In genomic region chr5:19226866-19227243, GRCm38 (mm10) we compare ENCODE assay signal across 8 mouse cellular contexts. TPM values are rescaled to one million over a fixed set of nuclear protein-coding genes. Genes with fewer than 3 reads are reported as not detected.
A peak's percentile ranks its signal among the peaks of the same experiment; 100 is the strongest.
DNase-seq lines count a peak whose midpoint lies in the region; ATAC-seq and TF ChIP-seq lines count a peak whose summit lies in the region.

Magi2 (plus strand) TSS chr5:19227036.

- TF ChIP-seq EP300 in stomach, postnatal 0 days (optimal IDR thresholded peaks at IDR 0.05): no peak

- WGBS in limb, embryonic 11.5 days: 0% methylated on average over 18 of the region's 26 CpGs
- 1% methylated on average over 18 of the region's 26 CpGs for WGBS in stomach, postnatal 0 days

- DNase-seq in gastrocnemius, adult 2 months: no peak
- no peak for DNase-seq in gastrocnemius, postnatal 36 days
- no peak for DNase-seq in testis, postnatal 14 days (ENCODE audit: low spot score)
- no peak for DNase-seq in limb, embryonic 11.5 days (ENCODE audit: low spot score)
- DNase-seq in stomach, postnatal 0 days (ENCODE audit: low spot score): no peak
- no peak for DNase-seq in adrenal gland, postnatal 10 days

- H3K4me1 ChIP-seq in testis, adult 2 months (ENCODE audit: control insufficient read depth, insufficient read depth, low read length): peaks cover 26% of the 10 kb centered on the region
- H3K4me1 ChIP-seq in limb, embryonic 11.5 days (ENCODE audit: control insufficient read depth, insufficient read depth, low read length): peaks cover 4% of the 10 kb centered on the region; the same call in 1 of the 2 replicates
- H3K4me1 ChIP-seq in stomach, postnatal 0 days (replicated peaks; ENCODE audit: control insufficient read depth, insufficient read depth): peaks cover 2% of the 10 kb centered on the region; the same call in 1 of the 2 replicates

- peak; percentile 62; the same call in 1 of the 2 replicates for TF ChIP-seq POLR2A in testis, adult 2 months (IDR thresholded peaks at IDR 0.05; ENCODE audit: control insufficient read depth, low read depth, low read length)

- intact Hi-C loops in gastrocnemius, adult 2 months (cut with DNase I): no loop called here
- intact Hi-C loops in gastrocnemius, postnatal 36 days (cut with DNase I): no loop called here

- H3K36me3 ChIP-seq in testis, adult 2 months (ENCODE audit: control insufficient read depth, insufficient read depth, low read length): no peaks in the 10 kb centered on the region
- H3K36me3 ChIP-seq in limb, embryonic 11.5 days (ENCODE audit: control insufficient read depth, insufficient read depth, low read length): no peaks in the 10 kb centered on the region
- H3K36me3 ChIP-seq in stomach, postnatal 0 days (ENCODE audit: control insufficient read depth, insufficient read depth, low read length): no peaks in the 10 kb centered on the region

- no peak; the same call in 1 of the 2 replicates for ATAC-seq in limb, embryonic 11.5 days (ENCODE audit: insufficient number of reproducible peaks, low FRiP score, low TSS enrichment, low read depth)
- no peak; the same call in 1 of the 2 replicates for ATAC-seq in stomach, postnatal 0 days (ENCODE audit: low FRiP score, low TSS enrichment)
- ATAC-seq in inflammation-experienced regulatory T-cells, adult 6 months: no peak

- no peak for TF ChIP-seq CTCF in gastrocnemius, adult 2 months (IDR thresholded peaks at IDR 0.05)
- no peak for TF ChIP-seq CTCF in testis, adult 2 months (IDR thresholded peaks at IDR 0.05; ENCODE audit: control insufficient read depth, insufficient read depth, insufficient replicate concordance, low read depth, low read length)
- TF ChIP-seq CTCF in stomach, postnatal 0 days (IDR thresholded peaks at IDR 0.05; ENCODE audit: low read depth): no peak

- peak within 1 kb of the TSS; percentile 79 for H3K9ac ChIP-seq in limb, embryonic 11.5 days (ENCODE audit: low read length)
- peak within 1 kb of the TSS; percentile 65 for H3K9ac ChIP-seq in stomach, postnatal 0 days (ENCODE audit: low read length)

- H3K27ac ChIP-seq in gastrocnemius, adult 2 months: peak within 1 kb of the TSS; percentile 80
- peak within 1 kb of the TSS; percentile 91 for H3K27ac ChIP-seq in testis, adult 2 months (ENCODE audit: control insufficient read depth, insufficient read depth, low read depth, low read length)
- H3K27ac ChIP-seq in limb, embryonic 11.5 days (replicated peaks; ENCODE audit: low read depth, low read length): peak within 1 kb of the TSS; percentile 42; the same call in 1 of the 2 replicates
- H3K27ac ChIP-seq in stomach, postnatal 0 days (replicated peaks): peak within 1 kb of the TSS; percentile 75

- H3K4me2 ChIP-seq in limb, embryonic 11.5 days (ENCODE audit: low read depth, severe bottlenecking): peak within 1 kb of the TSS; percentile 87
- peak within 1 kb of the TSS; percentile 82 for H3K4me2 ChIP-seq in stomach, postnatal 0 days (replicated peaks; ENCODE audit: low read depth)

- peak within 1 kb of the TSS; percentile 76 for H3K4me3 ChIP-seq in gastrocnemius, adult 2 months
- H3K4me3 ChIP-seq in testis, adult 2 months (ENCODE audit: control insufficient read depth, low read depth, low read length): peak within 1 kb of the TSS; percentile 90
- peak within 1 kb of the TSS; percentile 63 for H3K4me3 ChIP-seq in limb, embryonic 11.5 days (ENCODE audit: low read depth, low read length)
- peak within 1 kb of the TSS; percentile 62 for H3K4me3 ChIP-seq in stomach, postnatal 0 days (ENCODE audit: low read depth, low read length)

- H3K9me3 ChIP-seq in limb, embryonic 11.5 days (ENCODE audit: control insufficient read depth, low read length): no peaks in the 10 kb centered on the region
- H3K9me3 ChIP-seq in stomach, postnatal 0 days (ENCODE audit: control insufficient read depth, low read length): no peaks in the 10 kb centered on the region

- H3K27me3 ChIP-seq in testis, adult 2 months (ENCODE audit: control insufficient read depth, insufficient read depth, low read length): no peaks in the 10 kb centered on the region
- no peaks in the 10 kb centered on the region for H3K27me3 ChIP-seq in limb, embryonic 11.5 days (ENCODE audit: control insufficient read depth, insufficient read depth, low read length)
- H3K27me3 ChIP-seq in stomach, postnatal 0 days (ENCODE audit: control insufficient read depth, insufficient read depth, low read length): no peaks in the 10 kb centered on the region

RNA-seq across cellular contexts. Expression of gene Magi2, which starts in this region (rescaled TPM):
- total RNA-seq in gastrocnemius, adult 2 months (2021): 1 to 10 TPM in 1 of 2 experiments, under 1 TPM in 1; 0.98 to 1.6 TPM
- total RNA-seq in gastrocnemius, postnatal 36 days (2021): 1 to 10 TPM in 1 of 2 experiments, under 1 TPM in 1; 0.57 to 1.3 TPM
- 5.8 and 6.3 TPM in 2 replicates for polyA plus RNA-seq in testis, adult 2 months (2012; rRNA removed)
- polyA plus RNA-seq in limb, embryonic 11.5 days (2014; fragmentation: Nextera tagmentation; extraction: Ambion mirVana): 2.8 and 3.2 TPM in 2 replicates
- 1.8 and 1.9 TPM in 2 replicates for polyA plus RNA-seq in stomach, postnatal 0 days (2015; fragmentation: Nextera tagmentation; extraction: Ambion mirVana)
- polyA plus RNA-seq in inflammation-experienced regulatory T-cells, adult 6 months (2017; shearing (Covaris generic)): under 1 TPM; 0.15 to 0.30 (median 0.26) TPM
- 1 to 10 TPM; 4.7 to 6.1 TPM for total RNA-seq in adrenal gland, postnatal 10 days (2021)
